Mouse (Mus musculus) forebrain, embryonic 11.5 days (tissue): ENCODE data around the gene Spata46. TPM values are rescaled to one million over a fixed set of nuclear protein-coding genes. Genes with fewer than 3 reads are reported as not detected.
A peak's percentile ranks its signal among the peaks of the same experiment; 100 is the strongest.

Source experiments
- ATAC-seq: fragments of 200-750 bp; cut with Nextera tagmentation; replicated peaks from 2 replicates; pipeline ENCODE4 v1.8.0; 2017; ENCODE audit warnings: moderate TSS enrichment; ENCODE audit not compliant: low FRiP score
- DNase-seq: peaks from one replicate; pipeline ENCODE4 v3.0.0-alpha.2; 2017; ENCODE audit warnings: low spot score
- H3K27ac ChIP-seq: fragments of 300-500 bp; sonication (generic); 2 replicates; pipeline ENCODE4 v1.5.1; 2014; ENCODE audit warnings: low read depth, low read length
- H3K27me3 ChIP-seq: fragments of 300-500 bp; sonication (generic); 2 replicates; pipeline ENCODE4 v1.6.1; 2014; ENCODE audit warnings: mild to moderate bottlenecking, low read length, mixed read lengths; ENCODE audit not compliant: control insufficient read depth, insufficient read depth
- H3K36me3 ChIP-seq: fragments of 300-500 bp; sonication (generic); 2 replicates; pipeline ENCODE4 v1.6.1; 2014; ENCODE audit warnings: mild to moderate bottlenecking, low read length, moderate library complexity, mixed read lengths; ENCODE audit not compliant: control insufficient read depth, insufficient read depth
- H3K4me1 ChIP-seq: fragments of 300-500 bp; sonication (generic); replicated peaks from 2 replicates; pipeline ENCODE4 v1.6.1; 2014; ENCODE audit warnings: low read length, mixed read lengths; ENCODE audit not compliant: control insufficient read depth, insufficient read depth
- H3K4me2 ChIP-seq: fragments of 300-500 bp; sonication (generic); 2 replicates; pipeline ENCODE4 v1.6.1; 2014; ENCODE audit warnings: low read depth, mild to moderate bottlenecking, low read length, moderate library complexity, mixed read lengths; ENCODE audit not compliant: severe bottlenecking
- H3K4me3 ChIP-seq: fragments of 300-500 bp; sonication (generic); 2 replicates; pipeline ENCODE4 v1.5.1; 2014; ENCODE audit warnings: low read depth, low read length
- H3K9ac ChIP-seq: fragments of 300-500 bp; sonication (generic); 2 replicates; pipeline ENCODE4 v1.6.1; 2014; ENCODE audit warnings: low read length
- H3K9me3 ChIP-seq: fragments of 300-500 bp; sonication (generic); 2 replicates; pipeline ENCODE4 v1.6.1; 2016; ENCODE audit warnings: low read length, mixed read lengths; ENCODE audit not compliant: control insufficient read depth
- WGBS: fragments of 180-500 bp; shearing (Covaris S2); extraction: QIAGEN DNeasy Blood & Tissue Kit; methylation state at CpG from one replicate; pipeline ENCODE4 v1.1.7; 2014; 5-methylcytosine and 5-hydroxymethylcytosine counted together
- polyA plus RNA-seq: library from polyadenylated mRNA; unstranded; fragments of >200 nt; fragmentation: Nextera tagmentation; extraction: Ambion mirVana; gene quantifications from 2 replicates; pipeline ENCODE4 v1.2.1, GENCODE M21; 2014

Spata46 gene
- polyA plus RNA-seq = 1.6 and 3.2 TPM in 2 replicates

DNA sequence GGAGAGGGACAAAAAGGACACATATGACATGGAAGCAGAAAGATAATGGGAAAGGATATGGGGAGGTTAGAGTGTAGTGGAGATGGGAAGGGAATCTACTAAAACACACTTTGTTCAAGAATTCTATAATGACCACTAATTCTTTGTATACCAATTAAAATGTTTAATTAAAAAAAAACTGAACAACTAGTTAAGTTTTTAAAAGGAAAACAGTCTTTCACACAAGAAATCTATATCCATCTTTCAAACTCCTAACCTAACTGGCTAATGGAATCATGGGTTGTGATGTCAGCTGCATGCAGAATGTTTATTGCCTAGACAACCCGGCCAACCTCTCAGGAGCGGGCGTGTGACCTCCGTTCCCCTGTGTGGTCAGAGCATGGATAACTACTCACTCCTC, at the start of gene Spata46:
Spata46 (plus strand) TSS at position 301 of the 400 bp plus-strand sequence.
- Histone ChIP-seq H3K4me1 (no peaks in the 10 kb centered on the region), H3K36me3 (no peaks in the 10 kb centered on the region), H3K9ac (no peak within 1 kb of the TSS), H3K27ac (no peak within 1 kb of the TSS), H3K9me3 (no peaks in the 10 kb centered on the region), H3K4me2 (no peak within 1 kb of the TSS), H3K4me3 (no peak within 1 kb of the TSS), H3K27me3 (no peaks in the 10 kb centered on the region)
- no peak for ATAC-seq
- 94% methylated on average over 4 of the region's 4 CpGs for WGBS
- peak; percentile 17 for DNase-seq

DNA sequence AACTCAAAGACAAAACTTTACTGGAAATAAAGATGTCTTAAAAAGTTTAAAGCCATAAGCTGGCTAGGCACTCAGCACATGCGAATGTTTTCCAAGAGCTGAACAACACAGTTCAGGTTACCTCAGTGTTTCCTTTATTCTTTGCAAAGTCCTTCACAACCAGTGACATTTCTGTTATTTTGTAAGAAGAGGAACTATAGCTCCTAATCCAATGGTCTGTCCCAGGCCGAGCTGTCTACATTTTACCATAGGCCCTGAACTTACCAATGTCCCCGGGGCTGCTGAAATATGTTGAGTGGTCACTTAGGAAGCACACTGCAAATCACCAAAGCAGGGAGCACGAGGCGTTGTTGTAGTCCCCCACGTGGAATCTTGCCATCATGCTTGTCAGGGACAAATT, 38.3 kb upstream of the Spata46 start:
- Histone ChIP-seq H3K9me3 (no peaks in the 10 kb centered on the region), H3K27ac (no peak overlapping the region), H3K4me2 (no peak overlapping the region), H3K27me3 (no peaks in the 10 kb centered on the region), H3K9ac (no peak overlapping the region), H3K4me3 (no peak overlapping the region), H3K4me1 (no peaks in the 10 kb centered on the region), H3K36me3 (no peaks in the 10 kb centered on the region)
- WGBS = 85% methylated on average over 6 of the region's 6 CpGs
- ATAC-seq (no peak), DNase-seq (no peak)

DNA sequence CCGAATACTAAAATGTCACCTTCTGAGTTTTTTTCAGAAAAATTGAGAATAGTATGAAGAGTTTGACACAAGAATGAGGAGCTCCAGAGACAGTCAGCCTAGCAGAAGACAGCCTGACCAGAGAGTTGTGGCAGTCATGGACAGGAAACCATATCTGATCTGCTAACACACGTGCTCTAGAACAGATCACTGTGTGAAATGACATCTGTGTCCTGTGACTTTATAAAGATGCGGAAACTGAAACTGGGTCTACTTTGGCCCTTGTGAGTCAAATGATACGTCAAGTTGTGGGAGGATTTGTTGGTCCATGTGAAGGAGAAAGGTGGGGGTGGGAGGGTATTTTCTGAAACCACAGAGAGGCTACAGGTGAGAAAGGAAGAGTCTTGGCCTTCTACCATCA, 37.9 kb upstream of the Spata46 start:
- Histone ChIP-seq H3K27me3 (no peaks in the 10 kb centered on the region), H3K9ac (no peak overlapping the region), H3K4me1 (no peaks in the 10 kb centered on the region), H3K27ac (no peak overlapping the region), H3K4me2 (no peak overlapping the region), H3K9me3 (no peaks in the 10 kb centered on the region; the same call in 1 of the 2 replicates), H3K4me3 (no peak overlapping the region), H3K36me3 (no peaks in the 10 kb centered on the region)
- ATAC-seq (no peak), DNase-seq (no peak)
- WGBS = 88% methylated on average over 4 of the region's 4 CpGs

DNA sequence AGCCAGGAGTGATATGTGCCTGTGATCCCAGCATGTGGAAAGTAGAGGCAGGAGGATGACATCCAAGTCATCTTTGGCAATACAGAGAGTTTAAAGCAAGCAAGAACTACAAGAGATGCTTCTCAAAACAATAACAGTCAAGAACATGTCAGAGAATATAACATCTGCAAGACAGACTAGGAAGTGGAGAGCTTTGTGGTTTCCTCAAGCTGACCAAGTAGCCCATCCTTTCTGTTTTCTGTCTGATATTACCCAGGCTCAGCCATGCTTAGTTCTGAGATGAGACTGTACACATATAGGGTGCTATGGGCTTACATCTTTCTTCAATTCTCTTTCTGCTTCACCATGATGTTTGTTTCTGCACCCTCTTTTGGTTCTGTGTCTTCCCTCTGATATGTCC, 35.4 kb upstream of the Spata46 start:
- Histone ChIP-seq H3K4me2 (no peak overlapping the region), H3K4me3 (no peak overlapping the region), H3K4me1 (no peaks in the 10 kb centered on the region), H3K27me3 (no peaks in the 10 kb centered on the region), H3K36me3 (no peaks in the 10 kb centered on the region), H3K27ac (no peak overlapping the region), H3K9ac (no peak overlapping the region), H3K9me3 (no peaks in the 10 kb centered on the region; the same call in 1 of the 2 replicates)
- no peak for DNase-seq
- no peak for ATAC-seq

DNA sequence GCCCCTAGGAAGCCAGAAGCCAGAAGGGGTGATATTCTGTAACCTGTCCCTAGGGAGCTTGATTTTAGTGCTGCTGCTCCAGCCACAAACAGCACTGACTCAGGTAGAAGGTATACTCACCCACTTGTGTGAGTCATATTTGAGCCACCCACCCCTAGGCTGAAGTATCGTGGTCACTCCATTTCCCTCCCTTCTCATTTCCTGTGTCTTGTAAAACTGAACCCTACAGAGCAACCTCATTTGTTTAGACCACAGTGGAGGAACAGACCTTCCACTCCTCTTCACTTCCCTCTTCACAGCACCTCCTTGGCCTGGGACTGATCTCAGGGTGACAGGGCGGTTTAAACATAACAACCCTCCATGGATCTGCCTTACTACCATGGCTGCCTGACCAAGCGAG, 31.6 kb upstream of the Spata46 start, which contains the start of gene Sh2d1b1:
Sh2d1b1 (plus strand) TSS at position 305 of the 400 bp plus-strand sequence.
- no peaks in the 10 kb centered on the region; the same call in 1 of the 2 replicates for H3K9me3 ChIP-seq
- H3K4me1 ChIP-seq = no peaks in the 10 kb centered on the region
- H3K9ac ChIP-seq = no peak within 1 kb of the TSS
- no peak within 1 kb of the TSS for H3K4me3 ChIP-seq
- no peak within 1 kb of the TSS for H3K27ac ChIP-seq
- no peak for DNase-seq
- no peaks in the 10 kb centered on the region for H3K27me3 ChIP-seq
- ATAC-seq = no peak
- no peak within 1 kb of the TSS for H3K4me2 ChIP-seq
- H3K36me3 ChIP-seq = no peaks in the 10 kb centered on the region
- WGBS = 71% methylated on average over 2 of the region's 3 CpGs

DNA sequence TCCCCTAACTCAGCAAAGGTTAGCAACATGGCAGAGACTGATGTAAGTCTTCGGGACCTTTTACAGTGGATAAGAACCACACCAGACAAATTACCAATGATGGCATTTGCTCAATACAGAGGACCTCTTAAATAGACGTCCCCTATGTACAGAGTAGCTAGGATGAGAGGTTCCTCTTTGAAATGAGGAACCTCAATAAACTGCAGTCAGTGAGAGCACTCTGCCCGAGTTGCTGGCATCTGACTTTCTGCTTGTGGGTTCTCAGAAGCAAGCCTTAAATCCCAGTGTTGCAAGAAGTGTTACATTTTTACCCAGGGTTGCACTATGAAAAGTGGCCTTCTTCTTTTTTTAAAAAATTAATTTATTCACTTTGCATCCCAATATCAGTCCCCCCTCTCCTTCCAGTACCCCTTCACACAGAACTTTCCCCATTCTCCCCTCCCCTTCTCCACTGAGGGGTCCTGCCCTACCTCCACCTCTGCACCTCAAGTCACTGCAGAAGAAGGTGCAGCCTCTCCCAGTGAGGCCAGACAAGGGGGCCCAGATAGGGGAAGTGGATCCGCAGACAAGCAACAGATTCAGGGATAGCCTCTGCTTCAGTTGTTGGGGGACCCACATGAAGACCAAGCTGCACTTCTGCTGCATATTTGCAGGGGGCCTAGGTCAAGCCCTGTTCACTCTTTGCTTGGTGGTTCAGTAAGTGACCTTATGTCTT, 26.0 kb upstream of the Spata46 start:
- H3K4me3 ChIP-seq = no peak overlapping the region

DNA sequence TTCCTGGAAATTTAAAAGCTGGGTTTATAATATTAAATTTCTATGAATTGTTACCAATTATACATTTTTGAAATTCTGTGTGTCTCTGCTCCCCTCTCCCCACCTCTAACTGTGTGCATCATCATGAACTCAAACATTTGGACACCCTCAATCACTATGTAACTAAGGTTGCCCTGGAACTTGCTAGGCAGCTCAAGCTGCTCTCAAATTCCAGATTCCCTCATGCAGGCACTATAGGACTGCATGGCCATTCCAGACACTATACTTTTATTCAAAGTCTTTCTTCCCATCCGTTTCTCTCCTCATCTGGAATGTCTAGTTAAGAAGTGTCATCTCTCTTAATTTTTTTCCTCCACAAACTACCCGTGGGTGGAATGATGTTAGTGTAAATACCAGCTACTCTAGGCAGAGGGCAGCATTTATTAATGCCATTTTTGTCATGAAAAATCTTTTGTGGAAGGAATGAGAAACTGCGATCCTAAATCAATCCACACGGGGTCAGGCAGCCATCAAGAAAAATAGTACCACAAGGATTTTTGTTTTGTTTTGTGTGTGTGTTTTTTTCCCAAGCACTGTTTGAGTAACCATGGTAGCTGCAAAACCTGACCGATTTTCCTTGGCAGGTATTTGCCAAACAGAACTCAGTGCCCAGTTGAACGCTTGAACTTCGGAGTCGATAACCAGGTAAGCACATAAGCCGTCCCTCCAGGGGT, 16.2 kb upstream of the Spata46 start:
- H3K27ac ChIP-seq = no peak overlapping the region
- no peaks in the 10 kb centered on the region for H3K36me3 ChIP-seq
- H3K4me2 ChIP-seq = no peak overlapping the region
- 43% methylated on average over 9 of the region's 9 CpGs for WGBS
- no peak overlapping the region for H3K9ac ChIP-seq
- H3K27me3 ChIP-seq = no peaks in the 10 kb centered on the region
- no peak overlapping the region for H3K4me3 ChIP-seq
- ATAC-seq = peak; percentile 42
- peak; percentile 68 for DNase-seq
- peaks cover 4% of the 10 kb centered on the region; the same call in 1 of the 2 replicates for H3K4me1 ChIP-seq
- no peaks in the 10 kb centered on the region for H3K9me3 ChIP-seq

More for the DNA sequence above, 26.0 kb upstream of the Spata46 start:
- Histone ChIP-seq H3K4me2 (no peak overlapping the region), H3K27me3 (no peaks in the 10 kb centered on the region), H3K27ac (no peak overlapping the region), H3K4me1 (no peaks in the 10 kb centered on the region), H3K9ac (no peak overlapping the region), H3K36me3 (no peaks in the 10 kb centered on the region), H3K9me3 (no peaks in the 10 kb centered on the region)
- ATAC-seq = no peak
- WGBS = 79% methylated on average over 4 of the region's 4 CpGs
- no peak for DNase-seq

DNA sequence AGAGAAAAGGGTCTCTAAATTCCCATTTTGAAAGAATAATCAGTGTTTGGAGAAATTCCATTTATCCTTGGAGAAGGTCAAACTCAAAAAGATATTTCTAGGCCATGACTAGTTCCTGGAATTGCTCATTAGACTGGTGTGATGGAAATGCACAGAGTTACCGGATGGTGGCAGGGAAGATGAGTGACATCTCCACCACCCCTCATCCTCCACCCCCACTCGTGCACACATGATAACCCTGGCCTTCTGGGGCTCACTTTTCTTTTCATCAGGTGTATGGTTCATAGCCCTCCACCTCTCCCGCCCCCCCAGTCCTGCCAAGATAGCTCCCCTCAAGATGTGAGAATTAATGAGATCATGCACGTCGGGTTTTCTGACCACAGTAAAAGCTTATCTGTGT, 15.3 kb upstream of the Spata46 start:
- Histone ChIP-seq H3K9ac (no peak overlapping the region), H3K36me3 (no peaks in the 10 kb centered on the region), H3K4me2 (no peak overlapping the region), H3K9me3 (no peaks in the 10 kb centered on the region), H3K27ac (no peak overlapping the region), H3K27me3 (no peaks in the 10 kb centered on the region), H3K4me3 (no peak overlapping the region), H3K4me1 (peaks cover 4% of the 10 kb centered on the region; the same call in 1 of the 2 replicates)
- WGBS = 87% methylated on average over 5 of the region's 5 CpGs
- DNase-seq (no peak), ATAC-seq (no peak)
